Mouse (Mus musculus) stomach, postnatal 0 days (tissue): Measurements from ENCODE around the gene Lsamp. TPM values are rescaled to one million over a fixed set of nuclear protein-coding genes. Genes with fewer than 3 reads are reported as not detected.

Experiments used
- ATAC-seq: fragments of 200-750 bp; cut with Nextera tagmentation; 2 replicates; pipeline ENCODE4 v1.8.0; 2017; ENCODE audit not compliant: low FRiP score, low TSS enrichment
- DNase-seq: peaks from one replicate; pipeline ENCODE4 v3.0.0-alpha.2; 2016; ENCODE audit warnings: low spot score
- H3K27ac ChIP-seq: fragments of 300-500 bp; sonication (generic); replicated peaks from 2 replicates; pipeline ENCODE4 v1.5.1; 2014; ENCODE audit warnings: mild to moderate bottlenecking, control low read depth
- H3K27me3 ChIP-seq: fragments of 300-500 bp; sonication (generic); 2 replicates; pipeline ENCODE4 v1.6.1; 2014; ENCODE audit warnings: low read length; ENCODE audit not compliant: control insufficient read depth, insufficient read depth
- H3K36me3 ChIP-seq: fragments of 300-500 bp; sonication (generic); 2 replicates; pipeline ENCODE4 v1.6.1; 2014; ENCODE audit warnings: low read length, mixed read lengths; ENCODE audit not compliant: control insufficient read depth, insufficient read depth
- H3K4me1 ChIP-seq: fragments of 300-500 bp; sonication (generic); replicated peaks from 2 replicates; pipeline ENCODE4 v1.6.1; 2014; ENCODE audit warnings: antibody characterized with exemption; ENCODE audit not compliant: control insufficient read depth, insufficient read depth
- H3K4me2 ChIP-seq: fragments of 300-500 bp; sonication (generic); replicated peaks from 2 replicates; pipeline ENCODE4 v1.6.1; 2014; ENCODE audit warnings: low read depth, mild to moderate bottlenecking, control low read depth, moderate library complexity
- H3K4me3 ChIP-seq: fragments of 300-500 bp; sonication (generic); 2 replicates; pipeline ENCODE4 v1.5.1; 2014; ENCODE audit warnings: low read depth, low read length, control low read depth
- H3K9ac ChIP-seq: fragments of 300-500 bp; sonication (generic); 2 replicates; pipeline ENCODE4 v1.6.1; 2014; ENCODE audit warnings: mild to moderate bottlenecking, low read length, control low read depth, mixed read lengths
- H3K9me3 ChIP-seq: fragments of 300-500 bp; sonication (generic); 2 replicates; pipeline ENCODE4 v1.6.1; 2016; ENCODE audit warnings: low read length; ENCODE audit not compliant: control insufficient read depth
- CTCF ChIP-seq: IDR thresholded peaks from 2 replicates; pipeline ENCODE4 v1.5.1; 2016; ENCODE audit warnings: antibody characterized with exemption, low read depth, mild to moderate bottlenecking, moderate library complexity
- EP300 ChIP-seq: optimal IDR thresholded peaks from 2 replicates; pipeline ENCODE3; 2016; ENCODE audit warnings: antibody characterized with exemption
- WGBS: fragments of 180-500 bp; shearing (Covaris S2); extraction: QIAGEN DNeasy Blood & Tissue Kit; methylation state at CpG from one replicate; pipeline ENCODE4 v1.1.7; 2014; 5-methylcytosine and 5-hydroxymethylcytosine counted together
- polyA plus RNA-seq: library from polyadenylated mRNA; unstranded; fragments of >200 nt; fragmentation: Nextera tagmentation; extraction: Ambion mirVana; gene quantifications from 2 replicates; pipeline ENCODE4 v1.2.1, GENCODE M21; 2015

Gene Lsamp
- polyA plus RNA-seq, 1 experiment from 2014 or later = 2.8 TPM

DNA sequence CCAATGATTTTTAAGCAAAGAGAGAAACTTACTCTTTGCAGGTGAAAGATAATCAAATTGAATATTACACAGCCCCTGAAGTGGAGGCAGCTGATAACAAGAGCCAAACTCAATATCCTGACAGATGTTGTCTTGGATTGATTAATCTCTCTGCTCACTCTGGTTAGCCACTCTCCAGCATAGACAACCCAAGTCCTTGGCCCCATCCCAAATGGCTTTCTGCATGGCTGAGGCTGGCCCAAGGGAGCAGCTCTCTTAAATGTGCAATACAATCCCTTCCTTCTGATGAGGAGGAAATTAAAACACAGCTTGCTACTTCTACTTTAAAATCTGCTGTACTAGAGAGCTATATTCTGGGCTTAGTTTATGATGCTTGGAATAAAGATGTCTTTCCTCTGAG, 1572.9 kb downstream of the Lsamp start:
- no peak for ATAC-seq

GRCm38 (mm10) chr16:41565233-41565632, 1581.1 kb downstream of the Lsamp start:
- H3K9me3 ChIP-seq = no peaks in the 10 kb centered on the region
- no peak overlapping the region for H3K27ac ChIP-seq
- H3K36me3 ChIP-seq = no peaks in the 10 kb centered on the region
- no peaks in the 10 kb centered on the region for H3K27me3 ChIP-seq
- ATAC-seq (no peak), DNase-seq (no peak)
- H3K9ac ChIP-seq = no peak overlapping the region
- no peaks in the 10 kb centered on the region for H3K4me1 ChIP-seq
- no peak overlapping the region for H3K4me2 ChIP-seq
- no peak overlapping the region for H3K4me3 ChIP-seq
- 47% methylated on average over 2 of the region's 2 CpGs for WGBS
- TF ChIP-seq EP300 (no peak), CTCF (no peak)

More for the DNA sequence above, 1572.9 kb downstream of the Lsamp start:
- no peak overlapping the region for H3K9ac ChIP-seq
- no peak for TF ChIP-seq CTCF
- TF ChIP-seq EP300 = no peak
- H3K4me2 ChIP-seq = no peak overlapping the region
- H3K27me3 ChIP-seq = no peaks in the 10 kb centered on the region
- H3K9me3 ChIP-seq = no peaks in the 10 kb centered on the region
- H3K4me3 ChIP-seq = no peak overlapping the region
- H3K27ac ChIP-seq = no peak overlapping the region
- no peak for DNase-seq
- H3K36me3 ChIP-seq = no peaks in the 10 kb centered on the region
- H3K4me1 ChIP-seq = no peaks in the 10 kb centered on the region

DNA sequence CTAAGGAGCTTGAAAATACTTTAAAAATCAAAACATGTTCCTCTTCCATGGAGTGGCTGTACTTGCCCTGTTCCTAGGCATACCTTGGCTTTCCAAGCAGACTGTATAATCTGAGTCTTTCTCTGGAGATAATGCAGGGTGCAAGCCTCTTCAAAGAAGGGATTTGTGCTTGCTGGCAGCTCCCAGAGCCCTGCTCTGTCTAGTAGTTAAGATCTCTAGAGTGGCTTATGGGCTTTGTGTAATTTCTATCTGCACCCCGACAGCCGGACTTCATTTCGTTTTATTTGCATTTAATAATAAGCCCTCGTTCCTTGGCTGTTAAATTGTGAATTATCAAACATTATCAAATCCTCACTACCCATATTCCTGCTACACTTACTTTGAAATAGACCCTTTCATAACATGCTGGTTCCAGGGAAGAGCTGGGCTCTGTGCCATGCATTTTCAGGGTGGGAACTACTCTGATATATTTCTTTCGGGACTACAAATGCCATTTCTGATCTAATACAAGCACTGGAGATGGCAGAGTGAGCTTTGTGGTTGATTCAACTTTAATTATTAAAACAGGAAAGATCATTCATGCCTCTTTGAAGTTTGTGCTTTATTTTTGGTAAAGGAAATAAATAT, 1604.6 kb downstream of the Lsamp start:
- H3K4me3 ChIP-seq = no peak overlapping the region
- 45% methylated on average over 5 of the region's 5 CpGs for WGBS
- TF ChIP-seq EP300 = no peak
- no peak for TF ChIP-seq CTCF
- ATAC-seq (no peak), DNase-seq (no peak)
- H3K27ac ChIP-seq = no peak overlapping the region
- no peaks in the 10 kb centered on the region for H3K9me3 ChIP-seq
- no peak overlapping the region for H3K9ac ChIP-seq
- no peaks in the 10 kb centered on the region for H3K27me3 ChIP-seq
- H3K4me2 ChIP-seq = no peak overlapping the region
- H3K4me1 ChIP-seq = no peaks in the 10 kb centered on the region
- H3K36me3 ChIP-seq = no peaks in the 10 kb centered on the region

- Histone ChIP-seq H3K4me2 (no peak overlapping the region), H3K4me1 (no peaks in the 10 kb centered on the region), H3K4me3 (no peak overlapping the region), H3K36me3 (no peaks in the 10 kb centered on the region), H3K27me3 (no peaks in the 10 kb centered on the region), H3K9me3 (no peaks in the 10 kb centered on the region), H3K9ac (no peak overlapping the region), H3K27ac (no peak overlapping the region)
- DNase-seq = no peak
- ATAC-seq = no peak
- 69% methylated on average over 1 of the region's 1 CpGs for WGBS
- TF ChIP-seq CTCF (no peak), EP300 (no peak)
Observed at GRCm38 (mm10) chr16:41612229-41612628, 1628.1 kb downstream of the Lsamp start.

DNA sequence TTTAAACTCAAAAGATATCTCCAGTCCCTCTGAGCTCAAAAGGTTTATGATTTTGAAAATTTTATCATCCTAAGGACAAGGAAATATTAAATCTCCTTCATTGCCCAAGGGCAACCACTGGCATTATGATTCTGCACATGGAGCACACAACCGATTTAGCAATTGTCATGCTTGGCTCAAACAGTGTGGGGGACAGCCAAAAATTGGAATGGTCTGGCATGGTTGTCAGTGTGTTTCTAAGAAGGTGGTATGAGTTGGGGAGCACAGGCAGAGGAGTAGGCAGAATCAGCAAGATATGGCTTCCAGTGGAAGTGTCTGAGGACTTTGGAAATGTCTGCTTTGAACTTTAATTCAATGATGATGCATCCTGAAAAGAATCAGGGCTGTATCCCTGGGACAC, 1639.7 kb downstream of the Lsamp start:
- Histone ChIP-seq H3K9ac (no peak overlapping the region), H3K36me3 (no peaks in the 10 kb centered on the region), H3K27me3 (no peaks in the 10 kb centered on the region), H3K4me1 (no peaks in the 10 kb centered on the region), H3K4me3 (no peak overlapping the region), H3K9me3 (no peaks in the 10 kb centered on the region), H3K4me2 (no peak overlapping the region), H3K27ac (no peak overlapping the region)
- no peak for DNase-seq
- TF ChIP-seq CTCF (no peak), EP300 (no peak)
- 85% methylated on average over 1 of the region's 1 CpGs for WGBS
- ATAC-seq = no peak

DNA sequence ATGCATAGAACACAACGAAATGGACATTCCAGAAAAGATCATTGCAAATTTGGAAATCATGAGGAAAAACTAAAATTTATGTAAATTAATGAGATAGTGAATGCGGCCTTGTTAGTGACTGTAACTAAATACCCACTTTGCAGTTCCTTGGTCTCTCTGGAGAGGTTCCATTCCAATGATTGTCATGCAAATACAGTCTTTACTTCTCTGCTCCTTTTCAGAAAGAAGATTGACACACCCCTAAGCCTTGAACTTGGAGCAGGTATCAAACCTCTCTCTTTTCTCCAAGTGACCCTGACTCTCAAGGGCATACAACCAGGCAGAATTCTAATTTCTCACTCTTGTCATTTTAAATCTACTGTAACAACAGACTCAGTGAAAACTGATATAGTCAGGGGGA, 1649.7 kb downstream of the Lsamp start:
- no peak overlapping the region for H3K9ac ChIP-seq

More for the DNA sequence above, 1649.7 kb downstream of the Lsamp start:
- no peaks in the 10 kb centered on the region for H3K27me3 ChIP-seq
- H3K4me3 ChIP-seq = no peak overlapping the region
- no peaks in the 10 kb centered on the region for H3K36me3 ChIP-seq
- H3K4me1 ChIP-seq = no peaks in the 10 kb centered on the region
- ATAC-seq (no peak), DNase-seq (no peak)
- no peak for TF ChIP-seq CTCF
- no peak for TF ChIP-seq EP300
- 56% methylated on average over 2 of the region's 2 CpGs for WGBS
- H3K4me2 ChIP-seq = no peak overlapping the region
- no peaks in the 10 kb centered on the region for H3K9me3 ChIP-seq
- no peak overlapping the region for H3K27ac ChIP-seq
